Mouse (Mus musculus): Measurements from ENCODE around the gene Chmp6.

Gene Chmp6

GRCm38 (mm10) chr11:119907711-119908110, 5.5 kb upstream of the Chmp6 start:
- in situ Hi-C loops (cut with MboI) = loop anchor here (10.0 kb wide), 1 partner anchor 413 kb away; the partner anchor contains the start of gene Endov

GRCm38 (mm10) chr11:119909436-119909835, 3.8 kb upstream of the Chmp6 start:
- in situ Hi-C loops (cut with MboI) = loop anchor here (10.0 kb wide), 1 partner anchor 415 kb away; the partner anchor contains the start of gene Endov

DNA sequence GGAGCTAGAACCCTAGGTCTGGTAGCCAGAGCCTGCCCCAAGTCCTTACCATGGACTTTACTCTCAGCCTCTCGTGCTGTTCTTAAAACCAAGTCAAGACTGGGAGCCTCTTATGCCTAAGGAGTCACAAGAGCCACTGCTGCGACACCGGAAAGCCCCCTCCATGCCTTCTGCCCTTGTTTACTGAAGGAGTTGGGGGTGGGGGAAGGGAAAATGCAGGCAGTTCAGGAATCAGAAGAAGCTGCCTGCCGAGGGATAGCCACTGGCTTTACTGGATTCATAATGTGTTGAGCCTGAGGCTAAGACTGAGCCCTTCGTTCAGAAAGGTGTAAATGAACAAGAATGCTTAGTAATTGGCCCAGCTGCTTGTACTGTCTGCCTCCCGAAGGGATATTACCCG, 396 bp upstream of the Chmp6 start:
- in situ Hi-C loops (cut with MboI) = no loop called here

GRCm38 (mm10) chr11:119913935-119914314, 684 bp downstream of the Chmp6 start:
- in situ Hi-C loops (cut with MboI) = no loop called here

- in situ Hi-C loops (cut with MboI) = no loop called here
These were observed 1.1 kb downstream of the Chmp6 start for GRCm38 (mm10) chr11:119914381-119914780.

DNA sequence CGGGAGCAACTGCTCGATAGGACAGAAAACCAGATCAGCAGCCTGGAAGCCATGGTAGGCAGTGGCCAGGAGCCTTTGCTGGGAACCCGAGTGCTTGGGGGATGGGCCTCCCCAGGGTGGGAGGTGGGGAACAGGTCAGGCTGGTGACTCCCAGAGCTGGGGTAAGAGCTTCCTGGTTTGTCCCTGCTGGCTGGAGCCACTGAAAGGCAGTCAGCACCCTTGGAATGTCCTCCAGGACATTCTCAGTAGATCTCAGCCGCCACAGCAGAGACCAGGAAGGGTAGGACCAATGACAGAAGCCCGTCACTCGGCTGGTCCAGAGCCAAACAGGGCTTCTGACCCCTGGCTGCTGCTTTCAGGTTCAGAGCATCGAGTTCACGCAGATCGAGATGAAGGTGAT, 2.4 kb downstream of the Chmp6 start:
- in situ Hi-C loops (cut with MboI) = no loop called here

DNA sequence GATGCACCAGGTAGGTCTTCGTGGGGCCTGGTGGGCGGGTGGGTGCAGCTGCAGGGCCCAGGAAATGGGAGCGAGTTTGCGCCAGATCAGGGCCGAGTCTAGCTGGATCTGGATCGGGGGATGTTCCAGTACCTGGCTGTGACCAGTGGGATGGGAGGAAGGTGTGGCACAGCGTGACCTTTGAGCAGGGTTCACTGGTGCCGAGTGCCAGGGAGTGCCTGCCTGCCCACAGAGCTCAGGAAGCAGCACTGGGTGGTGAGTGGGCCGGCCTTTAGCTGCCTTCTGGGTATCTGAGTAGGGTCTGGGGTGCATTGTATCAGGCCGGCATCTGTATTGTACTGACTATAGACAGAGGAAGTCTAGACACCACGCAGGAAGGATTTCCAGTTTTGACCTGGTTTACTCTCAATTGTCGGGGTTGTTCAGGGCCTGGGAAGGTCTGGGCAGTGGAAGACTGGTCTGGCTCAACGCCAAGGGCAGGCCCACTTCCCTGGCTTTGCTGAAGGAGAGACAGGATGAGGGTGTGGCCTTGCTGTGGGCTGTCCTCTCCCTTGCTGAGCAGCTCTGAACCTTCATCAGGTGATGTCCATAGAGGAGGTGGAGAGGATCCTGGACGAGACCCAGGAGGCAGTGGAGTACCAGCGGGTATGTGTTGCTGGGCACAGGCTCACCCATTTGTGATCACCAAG, 3.0 kb downstream of the Chmp6 start:
- in situ Hi-C loops (cut with MboI) = no loop called here

GRCm38 (mm10) chr11:119916834-119917469, 3.7 kb downstream of the Chmp6 start:
- in situ Hi-C loops (cut with MboI) = no loop called here

GRCm38 (mm10) chr11:119918521-119918920, 5.3 kb downstream of the Chmp6 start:
- in situ Hi-C loops (cut with MboI) = no loop called here

DNA sequence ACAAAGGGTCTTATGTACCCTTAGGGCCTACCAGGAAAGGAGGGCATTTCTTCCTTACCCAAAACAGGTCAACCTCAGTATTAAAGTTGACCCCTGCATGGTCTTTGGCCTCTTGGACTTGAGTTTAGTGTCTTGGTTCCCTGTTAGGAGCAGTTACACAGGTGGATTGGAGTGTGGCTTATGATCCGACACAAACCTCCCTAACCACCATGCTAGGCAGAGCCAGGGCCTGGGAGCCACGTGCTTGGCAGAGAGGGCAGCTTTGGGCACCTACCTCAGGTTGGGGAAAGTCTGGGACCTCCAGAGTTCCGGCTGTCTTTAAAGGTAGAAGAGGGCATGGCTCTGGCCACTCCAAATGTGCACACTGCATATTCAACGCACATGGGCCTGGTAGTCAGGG, 6.2 kb downstream of the Chmp6 start:
- in situ Hi-C loops (cut with MboI) = no loop called here

- in situ Hi-C loops (cut with MboI) = loop anchor here (5.0 kb wide), 1 partner anchor 57 kb away; no protein-coding TSS in a partner anchor
These were observed 6.7 kb downstream of the Chmp6 start for GRCm38 (mm10) chr11:119919897-119920296.

GRCm38 (mm10) chr11:119920668-119921067, 7.4 kb downstream of the Chmp6 start:
- in situ Hi-C loops (cut with MboI) = loop anchor here (5.0 kb wide), 1 partner anchor 57 kb away; no protein-coding TSS in a partner anchor

GRCm38 (mm10) chr11:119925176-119925575, 11.9 kb downstream of the Chmp6 start:
- in situ Hi-C loops (cut with MboI) = no loop called here

GRCm38 (mm10) chr11:119926762-119927161, 13.5 kb downstream of the Chmp6 start:
- in situ Hi-C loops (cut with MboI) = no loop called here

DNA sequence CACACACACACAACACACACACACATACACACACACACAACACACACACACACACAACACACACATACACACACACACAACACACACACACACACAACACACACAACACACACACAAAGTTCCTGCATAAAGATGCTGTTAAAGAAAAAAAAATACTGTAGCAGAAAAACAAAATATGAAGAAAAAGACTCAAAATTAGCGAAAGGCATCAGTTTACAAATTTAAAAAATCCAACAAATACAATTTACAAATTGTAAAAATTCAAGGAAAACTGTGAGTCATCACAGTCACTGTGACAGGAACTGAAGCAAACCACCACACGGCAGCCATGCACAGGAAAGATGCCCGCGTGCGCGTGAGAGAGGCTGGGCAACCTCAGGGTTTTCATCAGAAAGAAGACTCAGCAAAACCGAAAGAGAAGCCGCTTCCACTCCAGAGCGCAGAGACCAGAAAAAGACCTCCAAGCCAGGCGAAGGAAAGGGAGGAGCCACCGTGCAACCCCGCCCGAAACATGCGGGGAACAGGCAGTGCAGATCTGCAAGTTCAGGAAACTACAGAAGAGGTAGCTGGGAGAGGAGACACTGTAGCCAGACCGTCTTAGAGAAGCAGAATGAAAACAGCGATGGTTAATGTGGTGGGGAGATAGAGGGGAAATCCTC, 14.9 kb downstream of the Chmp6 start:
- in situ Hi-C loops (cut with MboI) = no loop called here

DNA sequence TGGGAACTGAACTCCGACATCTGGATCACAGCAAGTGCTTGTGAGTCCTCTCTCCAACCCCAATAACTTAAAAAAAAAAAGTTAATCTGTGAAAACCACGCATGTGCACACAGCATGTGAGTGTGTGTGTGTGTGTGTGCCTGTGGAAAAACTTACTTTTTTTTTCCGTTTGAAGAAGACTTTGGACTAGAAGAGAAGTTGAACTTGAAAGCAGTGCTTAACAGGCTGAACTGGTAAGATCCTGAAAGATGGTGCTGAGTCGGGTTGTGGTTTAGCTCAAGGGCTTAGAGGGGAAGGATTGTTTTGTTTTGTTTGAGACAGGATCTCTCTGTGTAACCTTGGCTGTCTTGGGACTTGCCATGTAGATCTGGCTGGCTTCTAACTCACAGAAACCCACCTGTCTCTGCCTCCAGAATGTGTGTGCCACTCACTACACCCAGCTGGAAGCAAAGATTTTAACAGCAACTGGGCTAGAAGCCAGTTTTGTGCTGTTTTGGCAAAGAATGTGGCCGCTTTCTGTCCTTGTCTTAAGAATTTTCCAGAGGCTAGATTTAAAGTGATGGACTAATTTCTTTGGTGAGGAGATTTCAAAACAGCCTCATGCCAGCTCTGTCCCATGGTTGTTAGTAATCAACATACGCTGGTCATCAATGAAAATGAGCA, 16.5 kb downstream of the Chmp6 start:
- in situ Hi-C loops (cut with MboI) = no loop called here

GRCm38 (mm10) chr11:119931809-119932208, 18.6 kb downstream of the Chmp6 start:
- in situ Hi-C loops (cut with MboI) = no loop called here

DNA sequence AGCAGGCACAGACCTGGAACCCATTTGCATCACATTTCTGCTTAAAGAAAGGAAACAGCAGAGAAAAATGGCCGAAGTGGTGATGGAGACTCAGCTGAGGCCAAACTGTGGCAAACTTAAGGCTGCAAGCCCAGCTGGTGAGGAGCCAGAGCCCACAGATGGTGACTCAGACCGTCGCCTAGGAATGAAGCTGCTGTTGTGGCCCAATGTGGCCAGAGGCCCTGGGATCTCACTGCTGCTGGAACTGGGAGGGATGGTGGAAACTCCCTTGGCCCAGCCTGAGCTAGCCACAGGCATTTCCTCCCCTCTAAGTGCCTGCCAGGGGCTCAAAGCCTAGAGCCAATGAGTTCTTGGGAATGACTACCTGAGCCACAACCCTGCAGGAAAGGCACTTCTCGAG, 19.9 kb downstream of the Chmp6 start:
- in situ Hi-C loops (cut with MboI) = no loop called here

DNA sequence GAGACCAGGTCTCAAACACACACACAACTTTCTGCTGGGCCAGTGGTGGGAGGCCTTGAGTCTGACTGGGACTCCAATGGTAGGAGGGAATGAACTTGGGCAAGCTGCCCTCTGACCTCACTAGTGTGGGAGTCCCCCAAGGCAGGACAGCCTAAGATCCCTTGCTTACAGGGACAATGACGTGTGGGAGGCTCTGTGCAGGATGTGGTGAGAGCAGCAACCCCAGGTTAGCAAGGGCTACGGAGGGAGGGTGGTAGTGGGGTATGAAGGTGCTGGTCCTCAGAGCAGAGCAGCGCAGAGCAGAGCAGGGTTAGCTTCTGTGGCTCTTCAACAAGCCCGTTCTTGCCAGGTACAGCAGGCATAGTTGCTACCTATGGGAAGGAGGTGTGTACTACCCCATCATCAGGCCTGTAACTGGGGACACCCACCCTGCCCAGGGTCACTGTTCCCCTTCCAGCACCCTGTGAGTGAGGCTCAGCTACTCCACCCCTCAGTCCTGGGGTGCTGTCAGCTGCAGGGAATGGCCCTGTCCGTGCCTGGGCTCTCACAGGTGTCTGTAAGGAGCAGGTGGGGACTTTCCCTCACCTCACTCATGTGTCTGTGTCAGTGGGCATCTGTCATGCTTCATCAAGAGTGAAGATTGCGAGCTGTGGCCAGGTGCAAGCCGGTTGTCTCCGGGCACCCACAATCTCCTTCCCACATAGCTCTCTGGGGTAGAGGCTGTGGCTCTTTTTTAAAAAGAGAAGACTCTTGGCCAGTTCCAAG, 20.8 kb downstream of the Chmp6 start:
- in situ Hi-C loops (cut with MboI) = no loop called here

DNA sequence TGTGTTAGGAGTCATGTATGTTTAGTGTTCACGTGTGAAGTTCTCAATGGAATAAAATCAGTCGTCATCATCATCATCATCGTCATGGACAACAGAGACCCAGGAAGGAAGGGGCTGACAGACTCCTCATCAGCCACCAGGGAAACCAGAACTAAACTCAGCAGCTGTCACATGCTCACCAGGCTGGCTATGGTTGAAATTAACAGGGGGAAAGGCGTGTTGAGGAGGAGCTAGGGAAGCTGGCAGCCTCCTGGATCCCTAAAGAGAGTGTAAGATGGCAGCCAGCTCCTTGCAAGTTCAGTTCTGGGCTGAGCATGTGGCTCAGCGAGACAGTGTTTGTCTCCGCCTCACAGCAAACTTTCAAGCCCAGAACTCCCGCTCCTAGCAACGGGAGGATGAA, 21.5 kb downstream of the Chmp6 start:
- in situ Hi-C loops (cut with MboI) = no loop called here

- in situ Hi-C loops (cut with MboI) = no loop called here
These were observed 22.2 kb downstream of the Chmp6 start for GRCm38 (mm10) chr11:119935457-119935856.

- in situ Hi-C loops (cut with MboI) = no loop called here
These were observed 23.2 kb downstream of the Chmp6 start for GRCm38 (mm10) chr11:119936456-119936855.

Data from mature B cell (primary cell).